Mouse (Mus musculus): ENCODE data around the gene Zfyve28.

The Zfyve28 gene

GRCm38 (mm10) chr5:34288154-34288716, at the start of gene Zfyve28, which contains the start of gene Cfap99:
Gene Zfyve28, minus strand, starts transcription at chr5:34288449.
Gene Cfap99, plus strand, starts transcription at chr5:34288600.
- peak; percentile 71 for DNase-seq

DNA sequence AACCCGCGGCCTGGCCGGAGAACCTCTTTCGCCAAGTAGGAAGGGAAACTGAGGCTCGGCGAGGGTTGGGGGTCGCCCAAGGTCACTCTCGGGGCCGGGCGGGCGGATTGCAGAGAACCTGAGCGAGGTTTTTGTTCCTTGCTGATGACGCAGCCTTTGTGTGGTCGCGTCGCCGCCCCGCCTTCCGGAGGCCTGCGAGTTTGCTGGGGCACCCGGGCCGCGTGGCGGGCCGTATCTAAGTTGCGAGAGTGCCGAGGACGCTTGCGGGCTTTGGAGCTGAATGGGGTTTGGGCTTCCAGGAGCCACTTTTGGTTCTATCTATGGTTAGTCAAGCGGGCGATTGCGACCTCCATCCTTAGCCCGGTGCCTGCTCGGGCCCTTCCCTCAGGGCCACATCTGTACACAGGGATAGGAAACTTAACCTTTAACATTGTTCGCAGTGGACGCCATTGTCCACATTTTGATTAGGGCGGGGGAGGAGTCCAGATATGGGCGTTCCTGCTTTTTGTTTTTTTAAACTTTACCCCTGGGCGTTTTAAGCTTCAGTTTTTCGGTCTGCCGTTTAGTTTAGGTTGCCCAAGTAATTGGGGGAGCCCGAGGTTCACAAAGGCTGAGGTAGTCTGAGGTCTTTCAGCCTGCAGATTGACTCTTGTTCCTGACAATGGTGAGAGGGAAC, 48.7 kb upstream of the Zfyve28 start:
- DNase-seq = peak; percentile 71

- peak; percentile 99 for DNase-seq
These were observed 48.0 kb upstream of the Zfyve28 start, which contains the start of gene Rnf4 for GRCm38 (mm10) chr5:34336097-34336774. Gene Rnf4, plus strand, starts transcription at chr5:34336289.

GRCm38 (mm10) chr5:34335539-34336096, 47.4 kb upstream of the Zfyve28 start:
- DNase-seq = no peak

- DNase-seq = no peak
These were observed 45.8 kb upstream of the Zfyve28 start for GRCm38 (mm10) chr5:34334081-34334480.

DNA sequence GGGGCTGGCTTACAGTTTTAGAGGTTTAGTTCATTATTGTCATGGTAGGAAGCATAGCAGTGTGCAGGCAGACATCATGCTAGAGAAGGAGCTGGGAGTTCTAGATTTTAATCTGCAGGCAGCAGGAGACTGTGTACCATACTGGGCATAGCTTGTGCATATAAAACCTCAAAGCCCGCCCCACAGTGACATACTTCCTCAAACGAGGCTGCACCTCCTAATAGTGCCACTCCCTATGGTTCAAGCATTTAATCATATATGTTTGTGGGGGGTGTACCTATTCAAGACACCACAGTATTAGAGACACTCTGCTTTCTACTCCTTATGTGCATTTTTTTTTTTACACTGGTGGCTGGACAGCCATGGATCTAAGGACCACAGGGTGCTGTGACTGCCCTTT, 41.9 kb upstream of the Zfyve28 start:
- DNase-seq = no peak

GRCm38 (mm10) chr5:34326875-34327576, 38.8 kb upstream of the Zfyve28 start:
- peak; percentile 50 for DNase-seq

DNA sequence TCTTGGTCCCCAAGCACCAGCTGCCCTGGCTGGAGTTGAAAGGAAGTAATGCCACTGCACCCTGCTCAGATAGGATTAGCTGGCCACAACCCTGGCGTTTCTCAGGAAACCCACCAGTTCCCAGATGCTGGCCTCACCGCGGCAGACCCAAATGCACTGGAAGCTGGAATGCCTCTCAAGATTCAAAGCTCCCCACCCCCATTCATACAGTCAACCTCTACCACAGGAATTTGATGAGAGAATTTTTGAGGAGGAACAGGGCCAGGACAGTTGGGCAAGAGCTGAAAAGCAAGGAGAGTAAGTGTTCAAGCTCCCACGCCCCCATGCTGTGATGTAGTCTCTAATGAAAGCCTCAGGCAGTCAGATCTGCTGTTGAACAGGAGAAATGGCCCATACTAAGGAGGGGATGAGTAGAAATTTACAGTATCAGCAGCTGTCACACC, 38.0 kb upstream of the Zfyve28 start:
- peak; percentile 11 for DNase-seq

- no peak for DNase-seq
These were observed 37.0 kb upstream of the Zfyve28 start for GRCm38 (mm10) chr5:34325286-34325685.

GRCm38 (mm10) chr5:34321236-34321635, 33.0 kb upstream of the Zfyve28 start:
- peak; percentile 45 for DNase-seq

DNA sequence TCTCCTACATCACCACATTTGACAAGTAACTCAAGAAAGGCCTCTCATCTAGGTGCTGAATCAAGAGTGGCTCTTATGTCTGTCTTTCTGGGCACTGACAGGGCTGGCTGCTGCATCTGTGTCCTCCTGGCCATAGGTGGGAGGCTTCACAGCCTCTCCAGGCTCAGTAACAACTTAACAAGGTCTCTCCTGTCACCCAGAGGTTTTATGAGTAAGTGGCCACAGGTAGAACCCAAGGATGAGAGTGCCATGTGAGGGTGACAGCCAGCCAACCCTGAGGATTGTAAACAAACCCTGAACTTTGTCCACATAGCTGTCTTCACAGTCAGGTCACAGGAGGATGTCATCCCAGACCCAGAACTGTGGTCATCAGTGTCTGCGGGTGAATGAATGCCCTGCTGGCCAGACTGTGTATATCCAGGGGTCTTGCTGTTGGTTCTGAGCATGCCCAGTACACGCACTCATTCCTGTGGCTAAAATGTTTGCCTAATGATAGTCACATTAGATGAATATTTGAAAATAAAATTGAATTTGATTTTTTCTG, 31.3 kb upstream of the Zfyve28 start:
- DNase-seq = no peak

GRCm38 (mm10) chr5:34309016-34309415, 20.8 kb upstream of the Zfyve28 start:
- no peak for DNase-seq

- DNase-seq = no peak
These were observed 14.1 kb upstream of the Zfyve28 start for GRCm38 (mm10) chr5:34302377-34302776.

DNA sequence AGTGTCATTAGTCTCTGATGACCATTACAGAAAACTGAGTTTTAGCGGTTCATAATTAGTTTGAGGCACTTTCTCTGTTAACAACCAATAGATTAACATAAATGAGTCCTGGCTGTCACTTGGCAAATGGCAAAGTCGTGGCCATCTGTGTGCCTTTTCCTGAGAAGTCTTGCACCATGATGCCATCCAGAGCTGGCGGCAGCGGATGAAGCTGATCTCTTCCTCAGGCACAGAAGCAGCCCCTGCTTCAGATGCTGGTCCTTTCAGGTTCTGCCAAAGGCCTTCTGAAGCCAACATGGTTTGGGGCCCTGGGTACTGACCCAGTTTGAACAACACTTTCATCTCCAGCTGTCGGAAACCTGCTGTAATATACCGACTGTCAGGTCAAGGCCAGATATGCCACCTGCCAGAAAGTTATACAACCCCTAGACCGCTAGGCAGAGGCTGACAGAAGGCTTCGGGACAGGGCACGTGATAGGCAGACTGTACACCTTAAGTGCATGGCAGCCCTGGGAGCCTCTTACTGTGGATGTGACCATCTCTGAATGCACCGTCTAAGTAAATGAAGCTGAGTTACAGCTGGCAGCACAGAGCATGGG, 10.8 kb upstream of the Zfyve28 start:
- DNase-seq = no peak

- no peak for DNase-seq
These were observed 9.8 kb upstream of the Zfyve28 start for GRCm38 (mm10) chr5:34298061-34298460.

DNA sequence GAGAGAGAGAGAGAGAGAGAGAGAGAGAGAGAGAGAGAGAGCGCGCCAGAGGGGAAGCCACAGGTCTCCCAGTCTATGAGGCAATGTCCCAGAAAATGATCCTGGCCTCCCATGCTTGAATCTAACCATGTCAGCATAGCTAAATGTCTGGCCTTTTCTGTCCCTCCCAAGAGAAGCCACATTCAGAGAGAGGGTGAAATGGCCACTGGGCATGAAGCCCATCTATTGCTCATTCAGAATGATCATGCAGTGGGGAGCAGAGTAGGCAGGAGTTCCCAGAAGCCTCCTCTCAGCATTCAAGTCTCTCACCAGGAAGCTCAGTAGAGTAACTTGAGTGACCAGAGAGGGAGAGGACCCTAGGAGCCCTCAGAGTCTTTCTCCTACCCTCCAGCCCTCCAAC, 6.9 kb upstream of the Zfyve28 start:
- no peak for DNase-seq

GRCm38 (mm10) chr5:34294696-34295095, 6.4 kb upstream of the Zfyve28 start:
- no peak for DNase-seq

GRCm38 (mm10) chr5:34293363-34293762, 5.1 kb upstream of the Zfyve28 start:
- DNase-seq = no peak

- DNase-seq = no peak
These were observed 1.0 kb upstream of the Zfyve28 start for GRCm38 (mm10) chr5:34289286-34289685.

GRCm38 (mm10) chr5:34287838-34288145, 457 bp downstream of the Zfyve28 start:
- DNase-seq = no peak

GRCm38 (mm10) chr5:34287001-34287837, 1.0 kb downstream of the Zfyve28 start:
- no peak for DNase-seq

GRCm38 (mm10) chr5:34286516-34286915, 1.7 kb downstream of the Zfyve28 start:
- DNase-seq = no peak

Data from thymus, postnatal 25 days (tissue).